Mouse (Mus musculus) liver, adult 2 months (tissue): Measurements from ENCODE around the gene Cfap44.

ENCODE experiments used
- CTCF ChIP-seq: fragments of 200-500 bp; IDR thresholded peaks from 2 replicates; pipeline ENCODE4 v1.5.1; 2011; ENCODE audit warnings: low read depth, low read length, control low read depth
- POLR2A ChIP-seq: fragments of 200-500 bp; IDR thresholded peaks from 2 replicates; pipeline ENCODE4 v1.6.1; 2011; ENCODE audit warnings: low read length, control low read depth; ENCODE audit not compliant: insufficient read depth; ENCODE audit errors: extremely low read depth

DNA sequence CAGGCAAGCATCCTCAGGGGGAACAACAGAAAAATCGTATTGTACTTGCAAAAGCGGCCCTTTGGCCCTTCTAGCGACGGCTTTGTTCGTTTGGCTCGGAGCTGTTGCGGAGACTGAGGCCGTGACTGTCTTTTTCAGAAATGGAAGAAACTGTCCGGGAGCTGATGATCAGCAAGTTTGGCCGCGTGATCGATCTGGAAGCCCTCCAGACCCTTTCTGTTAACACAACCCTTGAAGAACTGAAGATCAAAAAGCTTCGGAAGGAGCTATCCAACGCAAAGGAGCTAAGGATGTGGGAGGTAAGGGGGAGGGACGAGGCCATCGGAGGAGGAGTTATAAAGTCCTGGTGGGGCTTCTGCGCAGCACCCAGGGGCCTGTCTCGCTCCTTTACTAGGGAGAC is 84.2 kb downstream of the Cfap44 start:
- TF ChIP-seq POLR2A (no peak), CTCF (no peak)
